Mouse (Mus musculus): Measurements from ENCODE around the gene Ppat.
A peak's percentile ranks its signal among the peaks of the same experiment; 100 is the strongest.
"Not testable (repeated sequence)": the region's sequence is repeated elsewhere in the genome, so short reads cannot be mapped to it uniquely, and the experiment has no call there.

Gene Ppat

DNA sequence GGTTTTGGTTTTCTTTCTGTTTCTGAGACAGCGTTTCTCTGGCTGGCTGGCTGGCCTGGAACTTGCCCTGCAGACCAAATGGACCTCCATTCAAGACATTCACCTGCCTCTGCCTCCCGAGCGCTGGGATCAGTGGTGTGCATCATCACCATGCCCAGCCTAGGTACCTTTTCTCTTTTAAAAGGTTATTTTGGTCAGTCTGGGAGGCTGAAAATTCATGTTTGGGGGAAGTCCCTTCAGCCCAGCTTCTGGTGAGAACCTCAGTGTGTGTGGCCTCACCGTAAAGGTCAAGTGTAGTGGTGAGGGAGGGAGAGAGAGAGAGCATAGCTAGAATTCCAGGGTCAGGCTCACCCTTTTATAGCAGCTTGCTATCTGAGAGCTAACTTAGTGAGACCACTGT is 3.6 kb downstream of the Ppat start:
- no peak for DNase-seq (ENCODE audit: extremely low spot score, low spot score)

DNA sequence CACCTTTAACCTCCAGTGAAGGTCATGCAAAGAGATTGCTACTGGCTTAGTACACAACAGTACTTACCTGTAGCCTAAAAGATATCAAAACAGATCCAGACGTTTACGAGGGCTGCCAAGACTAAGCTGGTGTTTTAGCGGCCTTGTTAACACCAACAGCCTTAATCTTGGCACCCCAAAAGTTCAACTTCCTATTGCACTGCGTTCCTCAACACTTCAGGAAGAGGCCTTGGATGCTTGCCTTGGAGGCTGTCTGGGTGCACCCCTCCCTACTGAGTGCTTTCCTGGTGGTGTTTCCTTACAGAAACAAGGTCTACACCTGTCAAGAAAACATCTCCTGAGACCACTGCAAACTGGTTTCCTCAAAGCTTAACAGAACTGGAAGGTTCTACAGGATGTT is 4.2 kb downstream of the Ppat start:
- no peak for DNase-seq (ENCODE audit: extremely low spot score, low spot score)

DNA sequence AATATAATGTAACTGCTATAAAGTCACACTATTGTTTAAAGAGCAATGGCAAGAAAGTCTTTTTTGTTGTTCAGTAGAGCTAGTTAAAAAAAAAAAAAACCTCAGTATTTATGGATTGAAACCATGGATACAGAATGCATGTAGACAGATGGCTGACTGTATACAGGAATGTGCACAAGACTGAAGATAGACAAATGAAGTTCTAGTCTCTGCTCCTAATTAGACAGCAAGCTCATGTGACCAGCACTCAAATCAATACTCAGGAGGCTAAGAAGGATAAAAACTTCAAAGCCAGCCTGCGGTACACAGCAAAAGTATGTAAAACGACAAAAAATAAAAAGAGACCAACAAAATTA is 5.7 kb downstream of the Ppat start:
- DNase-seq (ENCODE audit: extremely low spot score, low spot score), result no peak

DNA sequence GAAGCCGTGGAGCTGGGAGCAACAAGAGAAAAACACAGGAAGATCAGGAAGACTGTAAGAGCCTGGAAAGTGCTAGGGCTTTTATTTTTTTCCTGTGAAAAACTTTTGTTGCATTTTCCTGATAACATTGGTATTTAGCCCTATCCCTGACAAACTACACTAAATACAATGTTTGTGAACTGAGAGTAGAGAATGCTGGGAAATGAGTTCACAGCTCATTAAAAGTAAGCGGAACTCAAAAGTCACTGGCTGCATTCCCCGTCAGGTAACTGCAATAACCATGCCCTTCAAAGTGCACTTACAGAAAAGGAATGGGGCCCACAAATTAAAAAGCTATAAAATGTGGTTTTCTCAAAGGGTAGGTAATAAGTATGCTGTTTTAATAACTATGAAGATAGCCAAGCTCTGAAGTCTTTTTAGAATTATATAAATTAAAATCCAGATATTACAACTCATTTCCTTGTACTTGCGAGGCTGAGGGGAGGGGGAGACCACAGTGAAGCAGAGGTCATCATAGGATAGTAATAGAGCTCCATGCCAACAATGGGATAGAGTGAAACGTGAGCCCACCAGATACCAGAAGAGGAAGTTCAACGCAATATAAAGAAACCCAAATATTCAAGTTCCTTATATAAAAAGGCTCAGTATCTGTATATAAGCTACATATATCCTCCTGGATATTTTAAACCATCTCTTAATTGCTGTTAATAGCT is 6.3 kb downstream of the Ppat start:
- DNase-seq (ENCODE audit: extremely low spot score, low spot score), result no peak

DNA sequence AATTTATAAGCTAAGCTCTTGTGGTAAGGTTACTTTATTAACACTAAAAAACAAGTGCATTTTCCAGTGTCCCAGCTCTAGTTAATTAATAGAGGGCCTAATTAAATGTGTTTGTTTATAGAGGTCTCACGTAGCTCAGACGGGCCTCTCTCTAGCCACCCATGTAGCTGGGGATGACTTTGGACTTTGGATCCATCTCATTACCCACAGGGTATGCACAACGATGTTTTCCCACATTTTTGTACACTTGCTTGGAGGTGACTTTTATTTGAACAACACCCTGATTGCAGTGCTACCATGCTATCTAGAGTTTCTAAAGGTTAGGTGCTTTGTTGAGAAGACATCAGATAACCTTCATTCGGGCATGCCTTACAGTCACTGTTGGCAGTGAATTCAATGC is 8.9 kb downstream of the Ppat start:
- DNase-seq (ENCODE audit: extremely low spot score, low spot score), result no peak

DNA sequence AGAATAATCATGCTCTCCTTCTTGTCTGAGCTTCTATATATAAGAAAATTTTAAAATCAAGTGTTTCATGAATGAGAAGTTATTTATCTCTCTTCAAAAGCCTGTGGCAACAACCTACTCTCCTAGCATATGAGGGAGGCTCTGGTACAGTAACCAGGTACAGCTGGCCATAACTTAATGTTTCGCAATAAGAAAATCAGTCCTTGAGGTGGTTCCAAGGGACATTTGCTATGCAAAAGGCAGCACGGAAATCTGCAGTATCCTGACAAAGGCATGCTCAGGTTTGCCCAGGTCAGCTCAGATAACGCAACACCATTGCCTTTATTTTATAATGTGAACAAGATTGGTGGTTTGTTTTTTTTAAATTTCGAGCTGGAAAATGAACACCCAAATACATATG is 9.4 kb downstream of the Ppat start:
- no peak for DNase-seq (ENCODE audit: extremely low spot score, low spot score)

DNA sequence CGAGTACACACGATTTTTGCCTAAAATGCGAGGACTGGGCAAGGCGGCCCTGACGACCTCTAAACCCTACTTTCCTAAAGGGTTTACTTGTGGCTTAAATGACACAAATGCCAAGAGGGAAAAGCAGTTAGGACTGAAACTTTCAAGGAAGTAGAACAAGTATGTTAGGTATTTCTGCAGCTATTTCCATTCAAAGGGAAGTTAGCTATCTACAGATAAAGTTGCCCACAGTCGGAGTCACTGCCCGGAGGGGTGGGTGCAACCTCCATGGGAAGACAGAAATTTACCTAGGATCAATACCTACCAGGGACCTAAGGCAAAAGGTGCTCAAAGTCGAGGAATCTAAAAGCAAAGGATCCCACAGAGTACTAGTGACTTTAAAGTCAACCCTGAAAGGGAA is 11.7 kb downstream of the Ppat start:
- DNase-seq (ENCODE audit: extremely low spot score, low spot score), result no peak

DNA sequence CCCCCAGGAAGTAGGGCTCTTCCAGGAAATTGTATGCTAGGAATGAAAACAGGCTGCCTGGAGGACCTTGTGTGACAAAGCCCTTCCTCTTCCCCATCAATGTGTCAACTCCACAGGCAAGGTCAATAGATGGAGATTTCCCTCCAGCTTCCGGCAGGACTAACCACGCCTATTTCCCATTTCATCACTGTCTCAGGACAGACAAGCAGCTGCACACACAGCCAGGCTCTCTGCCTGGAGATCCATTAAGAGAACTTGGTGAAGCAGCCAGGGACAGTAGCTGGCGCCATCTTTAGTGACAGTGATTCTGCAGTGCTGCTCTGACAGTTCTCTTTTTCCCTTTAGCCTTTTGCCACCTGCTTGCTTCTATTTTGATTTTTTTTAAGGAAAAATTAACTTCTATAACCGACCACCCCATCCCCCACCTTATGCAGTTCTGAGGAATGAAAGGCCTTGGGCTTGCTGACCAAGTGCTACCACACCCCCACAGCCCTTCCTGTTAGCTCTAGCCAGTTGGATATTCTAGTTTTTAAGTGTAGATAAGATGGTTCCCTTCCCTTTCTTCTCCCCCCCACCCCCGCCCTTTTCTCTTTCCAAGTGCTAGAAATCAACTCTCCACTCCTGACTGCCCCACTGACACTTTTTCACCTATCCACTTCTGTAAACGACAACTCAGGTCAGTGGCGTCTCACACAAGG is 22.0 kb downstream of the Ppat start:
- DNase-seq (ENCODE audit: extremely low spot score, low spot score), result no peak

DNA sequence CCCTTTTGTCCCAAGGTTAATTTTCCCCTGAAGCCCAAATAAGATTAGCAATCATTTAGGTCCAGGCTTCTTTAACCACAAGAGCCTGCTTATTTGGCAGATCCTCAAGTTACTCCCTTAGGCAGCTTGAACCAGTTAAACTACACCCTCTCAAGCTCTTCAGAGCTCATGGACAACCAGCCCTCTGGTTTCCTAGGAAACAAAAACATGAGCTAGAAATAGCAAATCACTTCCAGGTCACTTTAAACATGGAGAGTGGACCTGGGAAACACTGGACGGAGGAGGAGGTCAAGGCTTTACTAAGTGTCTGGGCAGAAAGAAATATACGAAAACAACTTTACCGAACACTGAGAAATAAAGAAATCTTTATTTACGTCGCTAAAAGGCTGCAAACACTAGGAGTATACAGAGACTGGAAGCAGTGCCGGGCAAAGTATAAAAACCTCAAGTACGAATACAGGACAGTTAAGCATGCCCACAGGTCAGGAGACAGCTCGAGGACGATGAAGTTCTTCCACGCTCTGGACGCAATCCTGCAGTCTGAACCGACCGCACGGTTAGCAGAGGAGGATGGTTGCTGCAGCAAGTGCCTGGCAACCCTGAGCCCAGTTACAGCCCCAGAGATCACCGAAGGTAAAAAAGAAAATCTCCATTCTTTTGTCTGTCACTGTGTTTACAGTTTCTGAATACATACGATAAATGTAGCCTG is 23.1 kb downstream of the Ppat start:
- DNase-seq (ENCODE audit: extremely low spot score, low spot score), result no peak

DNA sequence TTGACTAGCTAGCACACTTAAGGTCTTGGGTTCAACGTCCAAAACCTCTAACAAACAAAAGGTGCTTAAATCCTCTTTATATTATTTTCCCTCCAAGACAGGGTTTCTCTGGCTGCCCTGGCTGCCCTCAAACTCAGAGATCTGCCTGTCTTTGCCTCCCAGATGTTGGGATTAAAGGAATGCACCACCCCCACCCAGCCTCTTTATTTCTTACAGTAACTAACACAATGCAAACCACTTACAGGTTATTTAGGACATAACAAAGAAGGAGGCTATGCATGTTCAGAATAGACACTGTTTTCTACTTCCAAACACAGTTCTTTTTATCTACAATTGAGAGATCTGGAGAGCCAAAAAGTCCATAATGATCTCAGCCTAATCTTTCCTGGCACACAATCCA is 27.1 kb downstream of the Ppat start:
- no peak for DNase-seq (ENCODE audit: extremely low spot score, low spot score)

DNA sequence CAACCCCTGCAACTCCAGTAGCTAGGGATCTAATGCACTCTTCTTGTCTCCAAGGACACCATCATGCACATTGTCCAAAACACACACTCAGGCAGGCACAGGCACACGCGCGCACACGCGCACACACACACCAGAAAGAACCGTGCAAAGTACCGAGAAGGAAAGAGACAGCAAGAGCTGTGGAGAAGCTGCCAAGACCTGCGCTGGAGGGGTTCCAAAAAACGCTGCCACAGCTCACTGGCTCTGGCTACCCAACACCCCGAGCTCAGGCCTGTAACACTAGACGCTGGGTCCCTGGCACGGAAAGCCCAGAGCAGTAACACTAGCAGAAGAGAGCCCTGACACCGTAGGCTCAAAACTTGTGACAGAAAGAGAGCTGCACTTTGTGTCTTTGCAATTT is 27.9 kb downstream of the Ppat start:
- no peak for DNase-seq (ENCODE audit: extremely low spot score, low spot score)

DNA sequence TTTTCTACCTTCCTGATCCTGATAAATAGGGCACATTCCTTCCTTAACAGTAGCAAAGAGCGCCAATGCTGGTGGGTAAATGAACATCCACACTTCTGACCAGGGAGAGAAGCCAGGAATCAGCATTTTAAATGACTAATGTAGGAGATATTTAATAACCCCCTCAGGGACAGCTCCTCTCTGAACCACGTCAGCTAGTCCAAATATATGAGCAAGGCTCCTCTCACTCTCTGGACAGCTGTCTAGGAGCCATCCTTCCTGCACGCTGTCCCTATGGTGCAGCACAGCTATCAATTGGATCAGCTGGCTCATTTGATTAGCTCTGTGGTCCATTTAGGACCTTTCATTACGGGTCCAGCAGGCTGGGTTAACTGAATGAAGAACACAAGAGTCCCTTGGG is 28.5 kb downstream of the Ppat start:
- DNase-seq (ENCODE audit: extremely low spot score, low spot score), result no peak

DNA sequence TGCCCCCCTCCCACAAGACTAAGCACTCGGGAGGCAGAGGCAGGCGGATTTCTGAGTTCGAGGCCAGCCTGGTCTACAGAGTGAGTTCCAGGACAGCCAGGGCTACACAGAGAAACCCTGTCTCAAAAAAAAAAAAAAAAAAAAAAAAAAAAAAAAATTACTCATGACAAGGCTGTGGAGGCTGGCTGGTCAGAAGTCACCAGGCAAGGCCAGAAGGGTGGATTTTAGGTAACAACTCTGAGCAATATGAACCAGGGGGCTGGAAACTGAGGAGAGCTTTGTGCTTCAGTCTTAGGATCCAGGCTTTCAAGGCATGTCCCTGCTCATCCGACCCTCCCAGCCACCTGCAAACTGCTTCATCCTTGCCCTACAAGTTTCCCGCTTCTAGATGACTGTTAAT is 38.9 kb downstream of the Ppat start:
- not testable (repeated sequence) for DNase-seq (ENCODE audit: extremely low spot score, low spot score)

DNA sequence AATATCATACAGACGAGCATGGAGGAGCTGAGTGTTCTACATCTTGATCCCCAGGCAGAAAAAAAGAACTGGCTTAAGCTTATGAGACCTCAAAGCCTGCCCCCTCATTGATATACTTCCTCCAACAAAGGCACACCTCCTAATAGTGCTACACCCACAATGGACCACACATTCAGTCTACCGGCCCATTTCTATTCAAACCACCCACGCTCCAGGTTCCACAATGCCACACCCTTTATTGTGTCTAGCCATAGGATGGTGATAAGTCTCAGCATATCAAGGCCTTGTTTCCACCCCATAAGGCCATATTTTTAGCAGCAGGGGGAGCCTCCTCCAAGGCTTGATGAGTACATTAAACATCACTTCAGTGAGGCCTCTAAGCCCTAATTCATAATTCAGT is 40.6 kb downstream of the Ppat start:
- no peak for DNase-seq (ENCODE audit: extremely low spot score, low spot score)

DNA sequence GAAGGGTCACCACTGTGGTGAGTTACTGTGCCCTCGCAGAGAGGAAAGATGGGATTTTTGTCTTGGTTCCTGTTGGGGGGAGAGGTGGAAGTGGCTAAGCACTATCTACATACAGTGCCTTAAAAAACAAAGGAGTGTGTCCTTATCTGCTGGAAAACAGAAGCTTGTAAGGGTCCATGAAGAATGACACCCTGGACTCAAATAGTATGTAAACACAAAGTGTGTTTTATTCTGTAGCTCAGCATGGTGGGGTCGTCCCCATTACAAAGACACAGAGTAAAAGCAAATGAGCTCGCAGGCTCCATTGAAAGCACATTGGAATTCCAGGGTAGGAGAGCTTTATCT is 45.3 kb downstream of the Ppat start:
- DNase-seq (ENCODE audit: extremely low spot score, low spot score), result no peak

DNA sequence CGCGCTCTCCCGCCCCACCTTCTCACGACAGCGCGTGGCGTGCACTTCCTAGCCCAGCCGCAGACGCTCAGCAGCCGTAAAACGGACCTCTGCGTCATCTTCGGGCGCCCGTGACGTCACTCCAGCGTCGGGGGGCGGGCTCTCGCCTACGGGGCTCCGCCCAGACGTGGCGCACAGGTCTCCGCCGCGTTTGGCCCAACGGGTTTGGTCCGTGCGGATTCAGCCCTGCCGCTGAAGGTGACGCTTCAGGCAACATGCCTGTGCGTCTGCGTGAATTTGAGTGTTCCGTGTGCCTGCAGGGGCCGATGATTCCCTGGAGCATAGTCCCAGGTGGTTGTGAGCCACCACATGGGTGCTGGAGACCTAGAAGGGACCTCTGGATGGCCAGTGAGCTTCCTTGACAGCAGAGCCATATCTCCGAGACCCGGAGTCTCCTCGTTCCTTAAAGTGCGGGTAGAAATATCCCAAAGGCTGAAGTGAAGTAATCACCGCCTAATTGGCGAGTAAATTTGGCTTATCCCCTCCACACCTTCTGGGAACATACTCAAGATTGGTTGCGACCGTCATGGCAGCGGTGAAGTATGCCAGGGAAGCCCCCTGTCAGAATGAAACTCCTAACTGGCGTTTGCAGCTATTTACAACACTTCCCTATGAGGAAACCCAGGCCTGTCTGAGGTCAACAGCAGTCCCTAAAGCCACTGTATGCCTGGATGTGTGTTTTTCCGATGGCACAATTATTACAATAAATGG is 45.8 kb downstream of the Ppat start, which contains the start of gene Aasdh:
Gene Aasdh, minus strand, starts transcription at position 110 of the 750 bp plus-strand sequence.
- peak; percentile 100 for DNase-seq (ENCODE audit: extremely low spot score, low spot score)

DNA sequence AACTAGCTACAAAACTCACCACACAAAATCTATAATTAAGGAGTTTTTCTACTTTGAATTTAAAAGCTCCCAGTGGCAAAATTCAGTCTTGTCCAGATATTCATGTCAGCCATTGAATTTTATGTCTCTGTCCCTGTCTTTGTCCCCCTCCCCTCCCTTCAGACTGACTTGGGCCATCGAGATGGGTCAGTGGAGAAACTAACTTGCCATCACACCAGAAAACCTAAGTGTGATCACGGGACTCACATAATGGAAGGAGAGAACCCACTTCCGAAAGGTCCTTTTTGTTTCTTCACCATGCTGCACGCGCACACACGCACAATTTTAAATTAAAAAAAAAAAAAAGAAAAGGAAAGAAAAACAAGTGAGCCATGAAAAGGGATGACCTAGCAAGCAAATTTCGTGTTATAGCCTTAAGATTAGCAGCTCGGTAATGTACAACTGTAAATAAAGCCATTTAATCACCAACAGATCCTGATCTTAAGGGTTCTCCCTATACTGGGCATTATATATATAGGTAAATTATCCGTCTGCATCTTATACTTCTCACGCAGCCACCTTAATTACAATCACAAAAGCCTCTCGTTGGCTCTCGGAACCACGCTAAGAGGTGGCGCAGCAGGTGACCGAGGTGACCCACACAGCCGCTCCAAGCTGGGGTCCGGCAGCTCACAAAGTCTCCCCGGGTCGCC is 46.5 kb downstream of the Ppat start:
- peak; percentile 22 for DNase-seq (ENCODE audit: extremely low spot score, low spot score)

DNA sequence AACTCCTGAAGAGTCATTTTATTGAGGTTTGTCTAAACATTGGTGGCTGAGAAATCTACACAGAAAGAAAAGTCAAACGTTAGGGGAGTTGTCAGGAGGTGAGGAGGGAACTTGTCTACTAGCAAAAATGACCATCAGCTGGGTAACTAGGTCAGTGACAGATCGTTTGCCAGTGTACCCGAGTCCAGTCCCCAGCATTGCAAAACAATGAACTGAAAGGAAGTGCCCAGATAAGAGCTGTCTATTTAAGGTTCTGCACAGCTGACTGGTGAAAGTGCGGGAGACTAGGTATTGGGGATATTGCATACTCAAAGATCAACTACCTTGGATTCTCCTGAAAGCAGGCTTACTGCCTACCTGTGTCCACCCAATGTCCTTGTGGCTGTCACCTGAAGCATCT is 49.2 kb downstream of the Ppat start:
- DNase-seq (ENCODE audit: extremely low spot score, low spot score), result no peak

DNA sequence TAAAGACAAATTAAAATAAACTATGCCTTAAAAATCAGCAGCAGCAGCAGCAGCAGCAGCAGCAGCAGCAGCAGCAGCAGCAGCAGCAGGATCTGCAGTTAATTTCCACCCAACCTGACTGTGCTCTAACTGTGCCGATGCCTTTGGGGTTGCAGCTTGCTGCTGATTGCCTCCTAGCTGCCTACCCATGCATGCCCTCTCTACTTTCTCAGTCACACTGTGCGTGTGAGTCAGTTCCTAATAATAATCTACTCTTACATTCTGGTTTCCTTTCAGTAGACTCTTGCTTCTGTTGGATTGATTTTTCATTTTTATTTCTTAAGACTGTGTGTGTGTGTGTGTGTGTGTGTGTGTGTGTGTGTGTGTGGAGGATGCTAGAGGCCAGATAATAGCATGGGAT is 58.3 kb downstream of the Ppat start:
- DNase-seq (ENCODE audit: extremely low spot score, low spot score), result no peak

DNA sequence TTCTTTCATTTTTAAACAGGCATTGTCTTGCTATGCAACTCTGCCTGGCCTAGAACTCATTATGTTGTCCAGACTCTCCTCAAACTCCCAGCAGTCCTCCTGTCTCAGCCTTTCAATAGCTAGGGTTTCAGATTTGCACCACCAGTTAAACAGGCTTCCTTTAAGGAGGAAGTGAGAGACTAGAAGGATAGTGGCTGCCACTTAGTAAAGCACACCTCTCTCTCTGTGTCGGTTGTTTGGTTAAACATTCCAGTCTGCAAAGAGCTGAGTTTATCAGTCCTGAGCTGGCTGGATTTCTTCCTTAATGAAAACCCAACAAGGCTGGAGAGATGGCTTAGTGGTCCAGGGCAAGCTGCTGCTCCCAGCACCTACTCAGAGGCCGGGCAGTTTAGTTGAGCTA is 58.8 kb downstream of the Ppat start:
- DNase-seq (ENCODE audit: extremely low spot score, low spot score), result no peak

DNA sequence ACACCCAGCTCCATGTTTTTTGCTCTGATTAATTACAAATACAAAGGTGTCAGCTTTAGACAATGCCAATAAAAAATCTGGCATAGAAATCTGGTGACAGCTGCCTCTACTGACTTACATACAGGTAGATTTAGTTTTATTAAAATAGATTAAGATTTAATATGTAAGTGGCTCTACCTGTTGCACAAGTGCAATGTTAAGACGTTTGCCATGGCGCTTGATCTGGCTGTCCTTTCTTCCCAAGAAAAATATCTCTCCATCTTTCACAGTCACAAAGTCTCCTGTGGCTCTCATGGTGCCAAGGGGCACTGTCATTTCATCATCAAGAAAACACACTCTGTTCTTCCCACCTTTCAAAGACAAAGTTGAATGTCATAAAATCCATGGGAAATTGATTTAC is 64.4 kb downstream of the Ppat start:
- no peak for DNase-seq (ENCODE audit: extremely low spot score, low spot score)

DNA sequence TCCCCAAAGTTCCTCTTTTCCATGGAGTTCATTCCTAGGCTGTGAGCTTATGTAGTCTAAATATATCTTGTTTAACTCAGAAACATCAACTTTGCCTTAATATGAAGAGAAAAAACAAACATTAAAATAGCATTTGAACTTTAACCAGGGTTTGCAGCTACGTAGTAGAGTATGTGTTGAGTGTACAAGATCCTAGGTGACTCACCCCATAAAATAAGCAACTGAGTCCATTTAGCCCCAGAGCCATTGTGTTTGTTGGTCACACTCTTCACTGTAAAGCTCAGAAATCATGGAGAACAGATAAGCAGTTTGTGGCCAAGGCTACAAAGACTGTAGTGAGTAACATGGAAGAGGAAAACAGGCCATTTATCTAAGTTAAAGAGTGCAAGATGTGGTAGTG is 67.3 kb downstream of the Ppat start:
- no peak for DNase-seq (ENCODE audit: extremely low spot score, low spot score)
